Mouse (Mus musculus) ES-Bruce4 (cell line): ENCODE measurements around the gene Arap2. TPM values are rescaled to one million over a fixed set of nuclear protein-coding genes. Genes with fewer than 3 reads are reported as not detected.

Experiments used
- H3K27ac ChIP-seq: 2 replicates; pipeline ENCODE4 v1.5.1; 2012; ENCODE audit warnings: low read length, inconsistent platforms; ENCODE audit not compliant: insufficient read depth
- H3K27me3 ChIP-seq: 2 replicates; pipeline ENCODE4 v1.6.1; 2012; ENCODE audit warnings: mild to moderate bottlenecking, low read length, inconsistent platforms; ENCODE audit not compliant: control insufficient read depth, poor library complexity, insufficient read depth, severe bottlenecking
- H3K36me3 ChIP-seq: 2 replicates; pipeline ENCODE4 v1.6.1; 2012; ENCODE audit warnings: inconsistent platforms, mild to moderate bottlenecking, low read length, moderate library complexity; ENCODE audit not compliant: control insufficient read depth, poor library complexity, insufficient read depth, severe bottlenecking
- H3K4me1 ChIP-seq: one replicate; pipeline ENCODE4 v1.8.1; 2011; ENCODE audit warnings: low read length; ENCODE audit not compliant: control insufficient read depth, insufficient read depth
- H3K4me3 ChIP-seq: 2 replicates; pipeline ENCODE4 v1.5.1; 2011; ENCODE audit warnings: low read depth, mild to moderate bottlenecking, low read length
- H3K9ac ChIP-seq: 2 replicates; pipeline ENCODE4 v1.6.1; 2012; ENCODE audit warnings: low read depth, mild to moderate bottlenecking, inconsistent platforms; ENCODE audit not compliant: poor library complexity, severe bottlenecking
- H3K9me3 ChIP-seq: replicated peaks from 2 replicates; pipeline ENCODE4 v1.6.1; 2012; ENCODE audit warnings: mild to moderate bottlenecking, low read length, inconsistent platforms; ENCODE audit not compliant: control insufficient read depth, poor library complexity, insufficient read depth, severe bottlenecking
- CTCF ChIP-seq: IDR thresholded peaks from one replicate; pipeline ENCODE4 v1.8.1; 2011; ENCODE audit warnings: low read depth, low read length
- EP300 ChIP-seq: IDR thresholded peaks from 2 replicates; pipeline ENCODE4 v1.6.1; 2011; ENCODE audit warnings: low read depth, low read length; ENCODE audit not compliant: insufficient read depth
- POLR2A ChIP-seq: IDR thresholded peaks from one replicate; pipeline ENCODE4 v1.8.1; 2011; ENCODE audit warnings: low read length; ENCODE audit not compliant: insufficient read depth
- polyA plus RNA-seq: library from polyadenylated mRNA; stranded (reverse); fragments of >200 nt; gene quantifications from 2 replicates; pipeline ENCODE4 v1.2.4, GENCODE M21; 2011; ENCODE audit warnings: low read depth; ENCODE audit not compliant: missing spikeins, insufficient read depth, insufficient read length

Gene Arap2
- polyA plus RNA-seq: 36.8 and 42.2 TPM in 2 replicates

GRCm38 (mm10) chr5:62765784-62766701 is at the start of gene Arap2:
Gene Arap2, minus strand, starts transcription at chr5:62766159.
- Histone ChIP-seq H3K27me3 (no peaks in the 10 kb centered on the region), H3K36me3 (no peaks in the 10 kb centered on the region), H3K9me3 (no peaks in the 10 kb centered on the region), H3K27ac (peak within 1 kb of the TSS; percentile 82), H3K4me3 (peak within 1 kb of the TSS; percentile 95), H3K9ac (peak within 1 kb of the TSS; percentile 89), H3K4me1 (peaks cover 3% of the 10 kb centered on the region)
- no peak for TF ChIP-seq POLR2A
- TF ChIP-seq CTCF: no peak
- TF ChIP-seq EP300: no peak

DNA sequence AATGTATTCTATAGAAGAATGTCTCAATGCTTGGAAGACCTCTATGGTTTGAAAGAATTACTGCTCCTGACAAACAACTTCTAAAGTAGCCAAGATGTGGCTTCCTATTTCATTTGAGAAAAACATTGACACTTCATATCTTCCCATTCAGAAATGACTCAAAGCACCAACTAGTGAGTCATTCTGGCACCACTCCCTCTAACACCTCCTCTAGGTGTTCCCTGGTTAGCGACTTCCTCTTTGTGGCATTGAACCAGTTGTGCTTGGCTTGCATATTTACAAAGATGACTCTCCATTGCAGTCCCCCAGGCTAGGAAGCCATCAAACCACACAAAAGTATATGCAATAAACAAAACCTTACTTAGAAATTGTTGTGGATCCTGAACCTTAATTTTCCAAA is 49.8 kb upstream of the Arap2 start:
- Histone ChIP-seq H3K36me3 (no peaks in the 10 kb centered on the region), H3K9me3 (no peaks in the 10 kb centered on the region), H3K4me1 (no peaks in the 10 kb centered on the region), H3K27ac (no peak overlapping the region), H3K9ac (no peak overlapping the region), H3K4me3 (no peak overlapping the region), H3K27me3 (no peaks in the 10 kb centered on the region)
- TF ChIP-seq POLR2A (no peak), EP300 (no peak), CTCF (no peak)

DNA sequence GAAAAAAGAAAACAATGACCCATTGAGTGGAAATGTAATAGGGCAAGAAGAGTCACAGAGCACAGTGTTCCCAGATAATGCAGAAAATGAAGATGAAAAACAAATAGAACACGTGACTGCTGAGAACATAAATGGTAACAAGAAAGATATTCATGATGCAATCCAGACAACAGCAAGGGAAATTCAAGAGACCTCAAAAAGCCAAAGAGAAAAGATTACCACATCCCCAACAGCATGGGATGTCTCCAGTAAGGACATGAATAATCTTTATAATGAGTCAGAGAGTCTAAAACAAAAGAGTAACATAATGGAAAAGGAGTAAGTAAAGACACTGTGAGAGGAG is 48.1 kb upstream of the Arap2 start:
- Histone ChIP-seq H3K9me3 (no peaks in the 10 kb centered on the region), H3K27me3 (no peaks in the 10 kb centered on the region), H3K9ac (no peak overlapping the region), H3K36me3 (no peaks in the 10 kb centered on the region), H3K27ac (no peak overlapping the region), H3K4me1 (no peaks in the 10 kb centered on the region), H3K4me3 (no peak overlapping the region)
- no peak for TF ChIP-seq EP300
- TF ChIP-seq CTCF: no peak
- TF ChIP-seq POLR2A: no peak

- Histone ChIP-seq H3K27ac (no peak within 1 kb of the TSS), H3K36me3 (no peaks in the 10 kb centered on the region), H3K27me3 (no peaks in the 10 kb centered on the region), H3K9ac (no peak within 1 kb of the TSS), H3K4me1 (no peaks in the 10 kb centered on the region), H3K9me3 (0 out of 2 replicates have a peak, but pooled peaks cover under 1% of the 10 kb centered on the region), H3K4me3 (no peak within 1 kb of the TSS)
- no peak for TF ChIP-seq CTCF
- TF ChIP-seq EP300: no peak
- no peak for TF ChIP-seq POLR2A
These were observed 47.6 kb upstream of the Arap2 start, which contains the start of gene Dthd1 for GRCm38 (mm10) chr5:62813402-62814071. Gene Dthd1, plus strand, starts transcription at chr5:62813823.

- Histone ChIP-seq H3K4me1 (no peaks in the 10 kb centered on the region), H3K36me3 (no peaks in the 10 kb centered on the region), H3K9me3 (no peaks in the 10 kb centered on the region), H3K27ac (no peak overlapping the region), H3K27me3 (no peaks in the 10 kb centered on the region), H3K4me3 (no peak overlapping the region), H3K9ac (no peak overlapping the region)
- no peak for TF ChIP-seq EP300
These were observed 26.8 kb upstream of the Arap2 start for GRCm38 (mm10) chr5:62792776-62793175.

DNA sequence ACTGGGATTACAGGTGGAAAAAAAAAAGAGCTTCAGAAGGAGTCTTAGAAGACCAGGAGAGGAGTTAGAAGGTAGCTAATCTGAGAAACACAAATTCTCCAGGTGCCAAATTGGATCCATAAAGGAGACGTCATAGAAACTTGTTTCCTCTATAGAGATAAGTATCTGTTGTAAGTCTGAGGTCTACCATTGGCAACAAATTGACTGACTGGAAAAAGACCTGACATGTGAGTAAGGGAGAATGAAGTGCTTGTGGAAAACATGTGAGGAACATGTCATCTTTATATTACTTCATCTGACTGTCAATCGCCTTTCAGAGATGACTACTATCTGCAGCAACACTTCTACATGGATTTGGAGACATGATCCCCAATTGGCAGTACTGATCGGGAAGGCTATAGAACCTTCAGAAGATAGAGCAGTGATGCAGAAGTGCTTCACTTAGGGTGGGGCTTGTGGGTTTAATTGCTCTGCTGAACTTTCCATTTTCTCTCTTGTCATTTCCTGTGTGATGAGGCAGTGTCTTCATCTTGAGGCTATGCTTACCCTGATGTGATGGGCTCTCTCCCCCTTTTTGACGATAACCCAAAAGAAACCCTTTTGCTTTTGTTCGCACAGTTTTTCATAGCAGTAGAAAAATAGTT is 25.1 kb upstream of the Arap2 start:
- Histone ChIP-seq H3K27ac (no peak overlapping the region), H3K27me3 (no peaks in the 10 kb centered on the region), H3K4me3 (no peak overlapping the region), H3K9me3 (no peaks in the 10 kb centered on the region), H3K9ac (no peak overlapping the region), H3K36me3 (no peaks in the 10 kb centered on the region), H3K4me1 (no peaks in the 10 kb centered on the region)
- no peak for TF ChIP-seq POLR2A
